Mouse (Mus musculus) cerebellum, adult 2 months (tissue): ENCODE results near the gene Cckar.

Source experiments
- CTCF ChIP-seq: fragments of 200-500 bp; IDR thresholded peaks from 2 replicates; pipeline ENCODE4 v1.5.1; 2011; ENCODE audit warnings: low read depth, mild to moderate bottlenecking, control low read depth, low read length, moderate library complexity, borderline replicate concordance; ENCODE audit not compliant: insufficient read depth
- POLR2A ChIP-seq: fragments of 200-500 bp; IDR thresholded peaks from 2 replicates; pipeline ENCODE4 v1.6.1; 2011; ENCODE audit warnings: low read length, control low read depth, borderline replicate concordance; ENCODE audit not compliant: insufficient read depth

DNA sequence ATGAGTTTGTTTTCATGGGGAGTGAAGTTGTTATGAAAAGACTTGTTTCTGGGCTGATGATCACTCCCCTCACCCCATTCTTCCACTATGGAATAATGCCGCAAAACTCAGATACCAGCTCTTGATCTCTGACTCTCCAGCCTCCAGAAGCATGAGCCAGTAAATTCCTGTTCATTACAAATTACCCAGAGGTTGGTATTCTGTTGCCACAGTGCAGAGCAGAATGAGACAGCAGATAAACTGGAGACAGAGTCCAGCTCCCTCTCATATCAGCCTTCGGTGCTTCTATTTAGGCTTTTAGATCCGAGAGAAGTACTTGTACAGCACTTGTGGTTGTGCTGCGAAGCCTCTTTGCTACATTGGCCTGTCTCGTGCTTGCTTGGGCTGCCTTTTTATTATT, 18.5 kb upstream of the Cckar start:
- TF ChIP-seq CTCF (no peak), POLR2A (no peak)
